Mouse (Mus musculus) limb, embryonic 14.5 days (tissue): Measurements from ENCODE around the gene Zfp366. TPM values are rescaled to one million over a fixed set of nuclear protein-coding genes. Genes with fewer than 3 reads are reported as not detected.
A peak's percentile ranks its signal among the peaks of the same experiment; 100 is the strongest.

Experiments
- ATAC-seq: fragments of 200-750 bp; cut with Nextera tagmentation; 2 replicates; pipeline ENCODE4 v1.8.0; 2017; ENCODE audit warnings: low read depth, moderate number of reproducible peaks, moderate TSS enrichment; ENCODE audit not compliant: low FRiP score
- DNase-seq: peaks from one replicate; pipeline ENCODE4 v3.0.0-alpha.2; 2015; ENCODE audit warnings: low spot score
- H3K27ac ChIP-seq: fragments of 300-500 bp; sonication (generic); replicated peaks from 2 replicates; pipeline ENCODE4 v1.5.1; 2014; ENCODE audit warnings: low read depth, mild to moderate bottlenecking, low read length, moderate library complexity, mixed read lengths
- H3K27me3 ChIP-seq: fragments of 300-500 bp; sonication (generic); 2 replicates; pipeline ENCODE4 v1.6.1; 2014; ENCODE audit warnings: low read length, mixed read lengths; ENCODE audit not compliant: control insufficient read depth, insufficient read depth
- H3K36me3 ChIP-seq: fragments of 300-500 bp; sonication (generic); 2 replicates; pipeline ENCODE4 v1.6.1; 2014; ENCODE audit warnings: mild to moderate bottlenecking, low read length, moderate library complexity, mixed read lengths; ENCODE audit not compliant: control insufficient read depth, insufficient read depth
- H3K4me1 ChIP-seq: fragments of 300-500 bp; sonication (generic); 2 replicates; pipeline ENCODE4 v1.6.1; 2014; ENCODE audit warnings: antibody characterized with exemption, low read length, mixed read lengths; ENCODE audit not compliant: control insufficient read depth, insufficient read depth
- H3K4me2 ChIP-seq: fragments of 300-500 bp; sonication (generic); replicated peaks from 2 replicates; pipeline ENCODE4 v1.6.1; 2014; ENCODE audit warnings: low read depth, mild to moderate bottlenecking, low read length, moderate library complexity; ENCODE audit not compliant: severe bottlenecking
- H3K4me3 ChIP-seq: fragments of 300-500 bp; sonication (generic); replicated peaks from 2 replicates; pipeline ENCODE4 v1.5.1; 2014; ENCODE audit warnings: low read length
- H3K9ac ChIP-seq: fragments of 300-500 bp; sonication (generic); 2 replicates; pipeline ENCODE4 v1.6.1; 2014; ENCODE audit warnings: mild to moderate bottlenecking, low read depth, low read length, moderate library complexity; ENCODE audit not compliant: severe bottlenecking
- H3K9me3 ChIP-seq: fragments of 300-500 bp; sonication (generic); 2 replicates; pipeline ENCODE4 v1.6.1; 2016; ENCODE audit warnings: low read length; ENCODE audit not compliant: control insufficient read depth
- POLR2A ChIP-seq: fragments of 200-500 bp; IDR thresholded peaks from 2 replicates; pipeline ENCODE4 v1.8.0; 2012; ENCODE audit warnings: inconsistent platforms, mild to moderate bottlenecking, moderate library complexity, borderline replicate concordance; ENCODE audit not compliant: insufficient read depth, insufficient read length; ENCODE audit errors: extremely low read depth
- WGBS: fragments of 180-500 bp; shearing (Covaris S2); extraction: QIAGEN DNeasy Blood & Tissue Kit; methylation state at CpG from one replicate; pipeline ENCODE4 v1.1.7; 2014; 5-methylcytosine and 5-hydroxymethylcytosine counted together
- polyA plus RNA-seq, 2 experiments: library from polyadenylated mRNA; depleted of rRNA in 1 of 2; stranded (reverse) in 1 of 2; unstranded in 1 of 2; fragments of >200 nt; fragmentation: Nextera tagmentation in 1 of 2; extraction: Ambion mirVana in 1 of 2; gene quantifications; 2 replicates each; pipeline versions ENCODE4 v1.2.1 to v1.2.3; 2012 to 2014

Gene Zfp366
- polyA plus RNA-seq, 2 experiments = 0.73 to 2.5 TPM

DNA sequence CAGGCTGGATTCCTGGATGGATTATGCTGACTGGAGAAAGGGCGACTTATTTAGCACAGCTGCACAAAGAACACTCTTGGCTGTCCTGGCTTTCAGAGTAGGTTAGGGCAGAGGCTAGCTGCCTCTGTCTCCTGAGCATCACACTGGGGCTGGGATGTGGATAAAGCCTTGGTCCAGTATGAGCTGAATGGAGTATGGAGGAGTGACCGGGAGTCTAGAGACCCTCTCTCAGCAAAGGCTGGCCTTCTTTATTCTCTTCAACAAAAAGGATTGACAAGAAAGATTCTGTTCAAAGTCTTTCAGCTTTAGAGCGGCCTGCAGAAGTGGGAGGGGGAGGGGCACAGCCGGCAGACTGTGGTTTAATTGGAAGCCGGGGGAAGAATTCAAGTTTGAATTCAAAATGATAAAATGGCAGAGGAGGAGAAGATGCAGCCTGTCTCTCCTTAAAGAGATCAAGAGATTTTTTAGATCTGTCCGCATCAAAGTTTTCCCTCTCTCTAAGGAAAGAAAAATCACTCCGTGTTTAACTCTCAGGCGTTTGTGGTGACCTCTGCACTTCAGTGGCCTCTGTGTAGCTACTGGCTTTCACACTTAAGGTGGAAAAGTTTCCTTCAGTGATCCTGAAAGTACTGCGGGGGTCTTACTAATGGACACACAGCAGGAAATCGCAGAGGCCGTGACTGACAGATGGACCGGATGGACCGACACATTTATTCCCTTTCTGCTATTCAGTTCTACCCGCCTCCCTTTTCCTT is 34.9 kb upstream of the Zfp366 start:
- WGBS = 61% methylated on average over 14 of the region's 14 CpGs
- Histone ChIP-seq H3K27ac (no peak overlapping the region), H3K27me3 (no peaks in the 10 kb centered on the region), H3K9ac (no peak overlapping the region), H3K4me1 (peaks cover 7% of the 10 kb centered on the region; the same call in 1 of the 2 replicates), H3K9me3 (no peaks in the 10 kb centered on the region), H3K36me3 (no peaks in the 10 kb centered on the region), H3K4me2 (no peak overlapping the region), H3K4me3 (no peak overlapping the region)
- TF ChIP-seq POLR2A = no peak
- no peak for DNase-seq
- ATAC-seq = no peak

DNA sequence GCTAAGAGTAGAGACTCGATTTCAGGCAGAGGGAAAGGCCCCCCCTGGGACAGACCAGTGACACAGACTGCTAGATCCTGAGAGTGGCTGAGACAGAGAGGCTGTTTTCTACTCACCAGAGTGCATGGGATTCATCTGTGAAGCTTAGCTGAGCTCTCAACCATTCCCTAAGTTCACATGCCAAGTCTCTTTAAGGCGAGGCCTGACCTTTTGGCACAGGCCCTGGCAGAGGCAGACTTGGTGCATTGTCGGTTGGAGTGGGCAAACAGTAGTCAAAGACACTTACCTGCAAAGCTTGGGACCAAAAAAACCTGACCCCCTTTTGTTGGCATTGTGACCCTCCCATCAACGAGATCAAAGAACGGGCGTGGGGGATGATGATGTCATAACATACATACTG is 34.0 kb upstream of the Zfp366 start:
- ATAC-seq (no peak), DNase-seq (no peak)
- no peak overlapping the region for H3K4me2 ChIP-seq
- no peaks in the 10 kb centered on the region for H3K9me3 ChIP-seq
- H3K4me1 ChIP-seq = peaks cover 7% of the 10 kb centered on the region; the same call in 1 of the 2 replicates
- no peak overlapping the region for H3K9ac ChIP-seq
- no peaks in the 10 kb centered on the region for H3K36me3 ChIP-seq
- WGBS = 75% methylated on average over 6 of the region's 6 CpGs
- TF ChIP-seq POLR2A = no peak
- no peak overlapping the region for H3K4me3 ChIP-seq
- H3K27ac ChIP-seq = no peak overlapping the region
- H3K27me3 ChIP-seq = no peaks in the 10 kb centered on the region

DNA sequence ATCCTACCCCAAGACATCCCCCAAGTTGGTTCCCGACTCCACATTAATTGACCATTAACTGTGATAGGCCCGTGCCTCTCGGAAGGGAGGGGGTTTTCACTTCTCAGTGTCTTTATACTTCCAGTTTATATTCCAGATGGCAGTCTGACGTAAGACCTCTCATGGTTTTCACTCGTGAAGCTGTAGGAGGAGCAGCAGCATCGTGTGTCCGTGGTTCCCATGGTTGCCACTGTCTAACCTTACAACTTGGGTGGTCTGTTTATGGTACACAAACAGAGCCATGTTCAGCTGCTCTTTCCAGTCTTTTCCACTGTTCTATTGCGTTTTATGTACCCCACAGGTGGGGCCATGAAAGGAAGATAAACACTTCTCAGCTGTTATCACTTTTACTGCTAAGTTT is 33.5 kb upstream of the Zfp366 start:
- H3K27me3 ChIP-seq = no peaks in the 10 kb centered on the region
- WGBS = 21% methylated on average over 8 of the region's 8 CpGs
- no peak overlapping the region for H3K27ac ChIP-seq
- H3K9me3 ChIP-seq = no peaks in the 10 kb centered on the region
- TF ChIP-seq POLR2A = no peak
- H3K9ac ChIP-seq = no peak overlapping the region
- H3K4me2 ChIP-seq = no peak overlapping the region
- no peaks in the 10 kb centered on the region for H3K36me3 ChIP-seq
- ATAC-seq (peak; percentile 79), DNase-seq (peak; percentile 18)
- peaks cover 7% of the 10 kb centered on the region; the same call in 1 of the 2 replicates for H3K4me1 ChIP-seq
- H3K4me3 ChIP-seq = no peak overlapping the region

DNA sequence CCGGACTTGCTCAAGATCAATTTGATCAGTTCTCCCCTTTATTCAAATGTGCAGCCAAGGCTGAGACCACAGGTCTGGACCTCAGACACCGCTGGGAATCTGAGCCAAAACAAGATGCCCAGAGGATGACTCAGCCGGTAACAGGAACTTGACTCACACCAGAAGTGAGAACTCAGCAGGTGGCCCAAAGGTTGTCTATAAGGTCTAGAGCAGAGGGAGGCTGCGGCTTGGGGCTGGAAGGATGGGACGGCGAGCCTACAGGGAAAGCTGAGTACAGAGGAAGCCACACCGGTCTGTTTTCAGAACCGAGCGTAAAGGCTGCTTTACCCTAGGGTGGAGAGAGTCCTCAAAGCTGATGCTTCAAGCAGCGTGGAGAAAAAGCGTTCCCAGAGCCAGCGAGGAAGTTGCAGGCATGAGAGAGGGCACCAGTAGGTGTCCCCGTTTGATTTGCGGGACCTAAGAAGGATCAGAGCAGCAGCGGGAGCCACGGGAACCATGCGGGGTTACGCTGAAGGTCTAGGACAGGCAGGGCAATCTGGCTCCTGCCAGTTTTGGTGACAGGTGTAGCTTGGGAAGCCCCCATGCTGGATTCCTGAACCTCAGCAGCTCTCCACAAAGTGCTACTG is 32.2 kb upstream of the Zfp366 start:
- no peak for ATAC-seq
- 12% methylated on average over 18 of the region's 18 CpGs for WGBS
- H3K4me3 ChIP-seq = no peak overlapping the region

DNA sequence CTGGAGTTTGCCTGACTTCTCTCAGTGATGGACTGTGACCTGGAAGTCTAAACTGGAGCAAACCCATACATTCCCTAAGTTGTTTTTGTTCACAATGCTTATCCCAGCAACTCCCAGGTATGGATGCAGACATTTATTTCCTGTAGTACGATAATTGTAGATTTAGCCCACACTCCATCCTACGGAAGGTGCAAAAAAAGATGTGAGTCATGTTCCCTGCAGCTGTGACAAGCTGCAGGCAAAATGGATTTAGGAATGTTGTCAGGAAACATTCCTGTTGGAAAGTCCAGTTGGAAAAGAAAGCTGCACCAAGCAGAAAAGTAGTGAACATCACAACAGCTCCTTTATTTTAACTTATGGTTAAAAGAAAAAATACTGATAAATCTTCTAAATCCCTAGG is 26.9 kb upstream of the Zfp366 start:
- 66% methylated on average over 2 of the region's 2 CpGs for WGBS
- H3K27me3 ChIP-seq = no peaks in the 10 kb centered on the region
- no peak overlapping the region for H3K4me2 ChIP-seq
- DNase-seq (no peak), ATAC-seq (no peak)
- no peak for TF ChIP-seq POLR2A
- H3K9ac ChIP-seq = no peak overlapping the region
- H3K4me3 ChIP-seq = no peak overlapping the region
- H3K4me1 ChIP-seq = no peaks in the 10 kb centered on the region; the same call in 1 of the 2 replicates
- H3K36me3 ChIP-seq = no peaks in the 10 kb centered on the region
- H3K9me3 ChIP-seq = peaks cover 3% of the 10 kb centered on the region; the same call in 1 of the 2 replicates
- H3K27ac ChIP-seq = no peak overlapping the region

More for the DNA sequence above, 32.2 kb upstream of the Zfp366 start:
- no peaks in the 10 kb centered on the region for H3K27me3 ChIP-seq
- H3K9me3 ChIP-seq = peaks cover 3% of the 10 kb centered on the region; the same call in 1 of the 2 replicates
- H3K4me2 ChIP-seq = peak overlapping the region; percentile 20; the same call in 1 of the 2 replicates
- no peak overlapping the region for H3K27ac ChIP-seq
- H3K36me3 ChIP-seq = no peaks in the 10 kb centered on the region
- no peak for DNase-seq
- no peak overlapping the region for H3K9ac ChIP-seq
- TF ChIP-seq POLR2A = no peak
- H3K4me1 ChIP-seq = peaks cover 7% of the 10 kb centered on the region; the same call in 1 of the 2 replicates
